Mouse (Mus musculus) Muller cell, postnatal 12 days (primary cell): ENCODE measurements at regions not wholly inside any gene's neighbourhood (a gene's known extent, or its start where the extent isn't known, plus 50 kb on each side); places are given as distances from the start of the nearest gene placed in this dataset.

ENCODE experiments used
- DNase-seq: peaks from one replicate; pipeline ENCODE4 v3.0.0-alpha.2; 2015; ENCODE audit errors: inconsistent ontology term

- no peak for DNase-seq
These were observed 83.5 kb upstream of the Spin1 start for GRCm38 (mm10) chr13:51016956-51017703.

- peak; percentile 91 for DNase-seq
These were observed 82.9 kb upstream of the Spin1 start for GRCm38 (mm10) chr13:51017727-51018321.

GRCm38 (mm10) chr13:51018366-51018765, 82.3 kb upstream of the Spin1 start:
- DNase-seq, result no peak

- DNase-seq, result peak; percentile 46
These were observed 78.1 kb upstream of the Spin1 start for GRCm38 (mm10) chr13:51022401-51023250.

- DNase-seq, result no peak
These were observed 77.4 kb upstream of the Spin1 start for GRCm38 (mm10) chr13:51023271-51023670.

- DNase-seq, result no peak
These were observed 74.3 kb upstream of the Spin1 start for GRCm38 (mm10) chr13:51026311-51026918.

GRCm38 (mm10) chr13:51037850-51038450, 62.7 kb upstream of the Spin1 start:
- DNase-seq, result no peak

GRCm38 (mm10) chr13:51038955-51039354, 61.7 kb upstream of the Spin1 start:
- peak; percentile 36 for DNase-seq

GRCm38 (mm10) chr13:51041121-51041520, 59.6 kb upstream of the Spin1 start:
- no peak for DNase-seq

- DNase-seq, result no peak
These were observed 57.7 kb upstream of the Spin1 start for GRCm38 (mm10) chr13:51042881-51043402.
